Mouse (Mus musculus): ENCODE measurements around the gene Sem1. TPM values are rescaled to one million over a fixed set of nuclear protein-coding genes. Genes with fewer than 3 reads are reported as not detected.

The Sem1 gene
- 78.6 TPM for total RNA-seq (2023)

GRCm38 (mm10) chr6:6578304-6579149 is at the start of gene Sem1:
Gene Sem1 (minus strand): TSS chr6:6578663.

Measured in CD4-positive naive resting alpha-beta T cell, adult 76 days (primary cell).